Mouse (Mus musculus): ENCODE measurements around the gene Asna1.

DNA sequence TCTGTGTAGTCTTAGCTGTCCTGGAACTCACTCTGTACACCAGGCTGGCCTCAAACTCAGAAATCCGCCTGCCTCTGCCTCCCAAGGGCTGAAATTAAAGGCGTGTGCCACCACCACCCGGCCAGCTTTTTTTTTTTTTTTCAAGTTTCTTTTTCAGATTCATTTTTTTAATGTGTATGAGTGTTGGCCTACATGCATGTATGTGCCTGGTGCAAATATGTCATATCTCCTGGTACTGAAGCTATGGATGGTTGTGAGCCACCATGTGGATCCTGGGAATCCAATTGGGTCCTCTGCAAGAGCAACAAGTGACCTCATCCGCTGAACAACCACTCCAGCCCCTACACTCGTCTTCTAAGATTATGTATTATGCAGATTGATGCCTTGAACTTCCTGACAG lies 37.7 kb downstream of the Asna1 start:
- TF ChIP-seq CTCF (conservative IDR thresholded peaks at IDR 0.05 in 1 of 2, IDR thresholded peaks at IDR 0.05 in 1 of 2; ENCODE audit: low read depth in 2 of 2, low read length in 2 of 2) = no peak
- TF ChIP-seq MXI1 (IDR thresholded peaks at IDR 0.05; ENCODE audit: low read depth, low read length) = no peak
- TF ChIP-seq EP300 (IDR thresholded peaks at IDR 0.05; ENCODE audit: low read length) = no peak
- no peak for TF ChIP-seq CHD2 (IDR thresholded peaks at IDR 0.05; ENCODE audit: low read length)
- TF ChIP-seq NRF1 (IDR thresholded peaks at IDR 0.05; ENCODE audit: low read depth, low read length) = no peak
- TF ChIP-seq ELF1 (IDR thresholded peaks at IDR 0.05; ENCODE audit: low read depth, low read length) = no peak
- TF ChIP-seq USF2 (conservative IDR thresholded peaks at IDR 0.05; ENCODE audit: low read depth, low read length) = no peak
